Mouse (Mus musculus) kidney, postnatal 4 days (tissue): ENCODE measurements around the gene Slc17a7.
"Not testable (repeated sequence)": the region's sequence is repeated elsewhere in the genome, so short reads cannot be mapped to it uniquely, and the experiment has no call there.

ENCODE experiments used
- DNase-seq, 2 experiments: peaks; one replicate each; pipeline ENCODE4 v3.0.0; 2021; ENCODE audit warnings: mixed read lengths in 2 of 2

Gene Slc17a7

GRCm38 (mm10) chr7:45154993-45155514, 8.7 kb upstream of the Slc17a7 start:
- peak; percentile 79 to 85 for DNase-seq

GRCm38 (mm10) chr7:45155590-45155989, 8.2 kb upstream of the Slc17a7 start:
- peak in 1 of 2 experiments; percentile 32 for DNase-seq

GRCm38 (mm10) chr7:45156206-45156605, 7.5 kb upstream of the Slc17a7 start:
- no peak for DNase-seq

- DNase-seq, result no peak
These were observed 6.3 kb upstream of the Slc17a7 start for GRCm38 (mm10) chr7:45157459-45157858.

GRCm38 (mm10) chr7:45158991-45159390, 4.8 kb upstream of the Slc17a7 start:
- no peak for DNase-seq

GRCm38 (mm10) chr7:45160316-45160800, 3.4 kb upstream of the Slc17a7 start:
- no peak for DNase-seq

- DNase-seq, result no peak
These were observed 2.9 kb upstream of the Slc17a7 start for GRCm38 (mm10) chr7:45160866-45161265.

- DNase-seq, result peak; percentile 93 to 94
These were observed 1.9 kb upstream of the Slc17a7 start for GRCm38 (mm10) chr7:45161612-45162473.

- no peak for DNase-seq
These were observed 1.2 kb upstream of the Slc17a7 start for GRCm38 (mm10) chr7:45162551-45162950.

GRCm38 (mm10) chr7:45162996-45163615, 643 bp upstream of the Slc17a7 start:
- DNase-seq, result no peak

GRCm38 (mm10) chr7:45164833-45165232, 1.1 kb downstream of the Slc17a7 start:
- no peak for DNase-seq

GRCm38 (mm10) chr7:45165701-45166100, 2.0 kb downstream of the Slc17a7 start:
- DNase-seq, result no peak

- no peak for DNase-seq
These were observed 3.2 kb downstream of the Slc17a7 start for GRCm38 (mm10) chr7:45166950-45167401.

GRCm38 (mm10) chr7:45167761-45168445, 4.2 kb downstream of the Slc17a7 start:
- DNase-seq, result no peak

GRCm38 (mm10) chr7:45168656-45169055, 4.9 kb downstream of the Slc17a7 start:
- DNase-seq, result no peak

GRCm38 (mm10) chr7:45169495-45169894, 5.7 kb downstream of the Slc17a7 start:
- no peak for DNase-seq

GRCm38 (mm10) chr7:45172974-45173373, 9.2 kb downstream of the Slc17a7 start:
- DNase-seq, result peak in 1 of 2 experiments; percentile 44

- DNase-seq, result not testable (repeated sequence)
These were observed 10.0 kb downstream of the Slc17a7 start for GRCm38 (mm10) chr7:45173772-45174171.

- DNase-seq, result no peak
These were observed 11.0 kb downstream of the Slc17a7 start for GRCm38 (mm10) chr7:45174567-45175280.

- no peak for DNase-seq
These were observed 11.6 kb downstream of the Slc17a7 start for GRCm38 (mm10) chr7:45175398-45175797.

GRCm38 (mm10) chr7:45175929-45176328, 12.2 kb downstream of the Slc17a7 start:
- DNase-seq, result no peak

- no peak for DNase-seq
These were observed 12.6 kb downstream of the Slc17a7 start for GRCm38 (mm10) chr7:45176356-45176755.
